Mouse (Mus musculus): Measurements from ENCODE around the gene Olfr9.

GRCm38 (mm10) chr10:128968341-128968749 is 20.9 kb upstream of the Olfr9 start:
- no peak for TF ChIP-seq CTCF (IDR thresholded peaks at IDR 0.05; ENCODE audit: low read depth, low read length)
- TF ChIP-seq POLR2A (IDR thresholded peaks at IDR 0.05; ENCODE audit: insufficient read depth, low read length) = no peak

All from ES-Bruce4 (cell line).